Mouse (Mus musculus) heart, adult 2 months (tissue): ENCODE data around the gene Cpne8. TPM values are rescaled to one million over a fixed set of nuclear protein-coding genes. Genes with fewer than 3 reads are reported as not detected.

Experiments used
- DNase-seq, 2 experiments: peaks; one replicate each; pipeline ENCODE4 v3.0.0; 2021
- H3K27ac ChIP-seq: fragments of 200-600 bp; 2 replicates; pipeline ENCODE4 v1.8.1; 2022
- H3K27me3 ChIP-seq: fragments of 200-500 bp; 2 replicates; pipeline ENCODE4 v1.6.1; 2012; ENCODE audit warnings: mild to moderate bottlenecking, low read length, inconsistent platforms, mixed read lengths; ENCODE audit not compliant: control insufficient read depth, insufficient read depth
- H3K36me3 ChIP-seq: fragments of 200-500 bp; 2 replicates; pipeline ENCODE4 v1.6.1; 2012; ENCODE audit warnings: low read length, inconsistent platforms; ENCODE audit not compliant: control insufficient read depth, insufficient read depth
- H3K4me1 ChIP-seq: fragments of 200-500 bp; 2 replicates; pipeline ENCODE4 v1.6.1; 2011; ENCODE audit warnings: low read length; ENCODE audit not compliant: control insufficient read depth, insufficient read depth
- H3K4me3 ChIP-seq: fragments of 200-600 bp; 2 replicates; pipeline ENCODE4 v1.8.1; 2022
- H3K79me2 ChIP-seq: fragments of 200-500 bp; replicated peaks from 2 replicates; pipeline ENCODE4 v1.6.1; 2012; ENCODE audit warnings: mild to moderate bottlenecking, inconsistent platforms, low read length, moderate library complexity, mixed read lengths; ENCODE audit not compliant: control insufficient read depth, insufficient read depth
- H3K9ac ChIP-seq: fragments of 200-500 bp; 2 replicates; pipeline ENCODE4 v1.6.1; 2012; ENCODE audit warnings: low read depth, mild to moderate bottlenecking, control low read depth, inconsistent platforms, low read length, mixed read lengths
- CTCF ChIP-seq: fragments of 200-600 bp; IDR thresholded peaks from 2 replicates; pipeline ENCODE4 v1.8.1; 2022; ENCODE audit warnings: antibody characterized with exemption, mild to moderate bottlenecking, moderate library complexity
- EP300 ChIP-seq: fragments of 200-500 bp; IDR thresholded peaks from 2 replicates; pipeline ENCODE4 v1.6.1; 2011; ENCODE audit warnings: low read depth, low read length, control low read depth; ENCODE audit not compliant: insufficient read depth
- POLR2A ChIP-seq: fragments of 200-500 bp; IDR thresholded peaks from 2 replicates; pipeline ENCODE4 v1.6.1; 2011; ENCODE audit warnings: mild to moderate bottlenecking, low read depth, low read length, control low read depth; ENCODE audit not compliant: insufficient read depth
- WGBS: fragments of 180-500 bp; shearing (Covaris S2); methylation state at CpG from one replicate; pipeline ENCODE4 v1.1.7; 2018; 5-methylcytosine and 5-hydroxymethylcytosine counted together
- intact Hi-C: fragments of 180-260 bp; cut with DNase I; formaldehyde crosslinking; loops from one replicate; pipeline ENCODE4 v1.15.1; 2025
- long read RNA-seq: library from polyadenylated mRNA; stranded (forward); transcript quantifications from one replicate; pipeline ENCODE4 v2.0.0, GENCODE M21; 2021
- polyA plus RNA-seq: library from polyadenylated mRNA; depleted of rRNA; stranded (reverse); fragments of >200 nt; gene quantifications from 2 replicates; pipeline ENCODE4 v1.2.3, GENCODE M21; 2012; rRNA removed
- total RNA-seq, 2 experiments: library from RNA; stranded (reverse); gene quantifications; 2 replicates each; pipeline ENCODE4 v1.2.3; 2021

Gene Cpne8
- 1 to 10 TPM; 8.7 to 8.8 TPM for total RNA-seq
- 6.9 and 7.6 TPM in 2 replicates for polyA plus RNA-seq
- long read RNA-seq, transcript Cpne8-202 (20 exons, 3,366 nt), result major isoform, 8 of 8 reads
- long read RNA-seq, partial matches to known transcripts, result 0 of 8 reads
- long read RNA-seq, other reads (novel, unspliced or antisense), result 0 of 8 reads

- intact Hi-C loops, result loop anchor here (5.0 to 10.0 kb wide), 3 partner anchors 67 to 454 kb away; partner anchors contain the start of gene Alg10b
- no peaks in the 10 kb centered on the region for H3K4me1 ChIP-seq
- peak within 1 kb of the TSS; percentile 87 for H3K27ac ChIP-seq
- H3K36me3 ChIP-seq, result no peaks in the 10 kb centered on the region
- no peaks in the 10 kb centered on the region for H3K27me3 ChIP-seq
- WGBS, result under 1% methylated on average over 47 of the region's 56 CpGs
- peak within 1 kb of the TSS; percentile 84 for H3K4me3 ChIP-seq
- DNase-seq, result peak; percentile 88
- TF ChIP-seq EP300 (0 out of 2 replicates have a peak, but pooled peaks have one; percentile 26), POLR2A (peak; percentile 60), CTCF (no peak)
- H3K9ac ChIP-seq, result peak within 1 kb of the TSS; percentile 55
- H3K79me2 ChIP-seq, result no peaks in the 10 kb centered on the region; the same call in 1 of the 2 replicates
These were observed at the start of gene Cpne8 for GRCm38 (mm10) chr15:90678985-90679759. Gene Cpne8 (minus strand): TSS chr15:90679432.

- no peak overlapping the region for H3K27ac ChIP-seq
- no peaks in the 10 kb centered on the region for H3K79me2 ChIP-seq
- H3K36me3 ChIP-seq, result no peaks in the 10 kb centered on the region
- no peaks in the 10 kb centered on the region for H3K27me3 ChIP-seq
- H3K4me3 ChIP-seq, result no peak overlapping the region
- intact Hi-C loops, result no loop called here
- TF ChIP-seq POLR2A (no peak), EP300 (no peak)
- no peak for DNase-seq
- no peak overlapping the region for H3K9ac ChIP-seq
- WGBS, result 66% methylated on average over 4 of the region's 4 CpGs
- H3K4me1 ChIP-seq, result no peaks in the 10 kb centered on the region
These were observed 38.5 kb upstream of the Cpne8 start for GRCm38 (mm10) chr15:90717717-90718116.

GRCm38 (mm10) chr15:90709296-90709695, 30.1 kb upstream of the Cpne8 start:
- no peak for DNase-seq
- Histone ChIP-seq H3K4me1 (no peaks in the 10 kb centered on the region), H3K9ac (no peak overlapping the region), H3K79me2 (no peaks in the 10 kb centered on the region), H3K36me3 (no peaks in the 10 kb centered on the region), H3K27ac (no peak overlapping the region), H3K27me3 (no peaks in the 10 kb centered on the region), H3K4me3 (no peak overlapping the region)
- TF ChIP-seq POLR2A (no peak), EP300 (no peak)
- intact Hi-C loops, result no loop called here
- whole genome bisulfite sequencing, result 78% methylated on average over 7 of the region's 7 CpGs

GRCm38 (mm10) chr15:90704314-90704713, 25.1 kb upstream of the Cpne8 start:
- intact Hi-C loops, result no loop called here
- 66% methylated on average over 5 of the region's 5 CpGs for WGBS
- no peak overlapping the region for H3K27ac ChIP-seq
- H3K4me1 ChIP-seq, result no peaks in the 10 kb centered on the region
- H3K9ac ChIP-seq, result no peak overlapping the region
- no peaks in the 10 kb centered on the region for H3K36me3 ChIP-seq
- no peaks in the 10 kb centered on the region for H3K79me2 ChIP-seq
- no peak for TF ChIP-seq CTCF
- TF ChIP-seq EP300, result no peak
- no peak for TF ChIP-seq POLR2A
- H3K4me3 ChIP-seq, result no peak overlapping the region
- no peak for DNase-seq
- H3K27me3 ChIP-seq, result no peaks in the 10 kb centered on the region

- Histone ChIP-seq H3K9ac (no peak overlapping the region), H3K27me3 (no peaks in the 10 kb centered on the region), H3K4me3 (no peak overlapping the region), H3K4me1 (no peaks in the 10 kb centered on the region), H3K27ac (no peak overlapping the region), H3K79me2 (no peaks in the 10 kb centered on the region), H3K36me3 (no peaks in the 10 kb centered on the region)
- WGBS, result 73% methylated on average over 11 of the region's 11 CpGs
- intact Hi-C loops, result no loop called here
- no peak for DNase-seq
- no peak for TF ChIP-seq CTCF
- no peak for TF ChIP-seq EP300
- no peak for TF ChIP-seq POLR2A
These were observed 24.4 kb upstream of the Cpne8 start for GRCm38 (mm10) chr15:90703502-90704232.

GRCm38 (mm10) chr15:90686770-90687169, 7.5 kb upstream of the Cpne8 start:
- H3K79me2 ChIP-seq, result no peaks in the 10 kb centered on the region
- DNase-seq, result no peak
- 64% methylated on average over 6 of the region's 6 CpGs for WGBS
- no peaks in the 10 kb centered on the region for H3K4me1 ChIP-seq
- no peak for TF ChIP-seq CTCF
- no peak for TF ChIP-seq EP300
- TF ChIP-seq POLR2A, result no peak
- no peaks in the 10 kb centered on the region for H3K27me3 ChIP-seq
- H3K27ac ChIP-seq, result no peak overlapping the region
- no peak overlapping the region for H3K4me3 ChIP-seq
- no peaks in the 10 kb centered on the region for H3K36me3 ChIP-seq
- intact Hi-C loops, result no loop called here
- H3K9ac ChIP-seq, result no peak overlapping the region
